8 mouse cellular contexts compared by ENCODE assay signal in genomic region chr3:9520051-9520727, GRCm38 (mm10).
DNase-seq lines count a peak whose midpoint lies in the region; ATAC-seq and TF ChIP-seq lines count a peak whose summit lies in the region.

No protein-coding gene starts in this region.

- DNase-seq in adrenal gland, adult (ENCODE audit: inconsistent age in 2 of 2, low spot score in 1 of 2): peak; percentile 49 to 79
- DNase-seq in adrenal gland, adult 8-10 months: no peak
- peak; percentile 69 for DNase-seq in forebrain, embryonic 11.5 days (ENCODE audit: low spot score)
- peak; percentile 65 for DNase-seq in kidney, postnatal 0 days (ENCODE audit: low spot score)
- DNase-seq in midbrain, embryonic 14.5 days: peak; percentile 82
- DNase-seq in testis, postnatal 10 days (ENCODE audit: low spot score): peak; percentile 66

- H3K4me2 ChIP-seq in forebrain, embryonic 11.5 days (ENCODE audit: low read depth, low read length, severe bottlenecking): no peak overlapping the region
- H3K4me2 ChIP-seq in heart, embryonic 16.5 days (ENCODE audit: low read depth, low read length): peak overlapping the region; percentile 42
- peak overlapping the region; percentile 25 for H3K4me2 ChIP-seq in kidney, postnatal 0 days (ENCODE audit: low read length)
- peak overlapping the region; percentile 38 for H3K4me2 ChIP-seq in limb, embryonic 15.5 days
- H3K4me2 ChIP-seq in midbrain, embryonic 14.5 days (ENCODE audit: low read length): peak overlapping the region; percentile 18; the same call in 1 of the 2 replicates

- 0 out of 2 replicates have a peak overlapping the region, but pooled peaks have one; percentile 37 for H3K27ac ChIP-seq in forebrain, embryonic 11.5 days (ENCODE audit: low read depth, low read length)
- peak overlapping the region; percentile 75 for H3K27ac ChIP-seq in heart, embryonic 16.5 days (ENCODE audit: low read length)
- peak overlapping the region; percentile 79 for H3K27ac ChIP-seq in kidney, postnatal 0 days
- peak overlapping the region; percentile 85 for H3K27ac ChIP-seq in limb, embryonic 15.5 days
- peak overlapping the region; percentile 60 for H3K27ac ChIP-seq in midbrain, embryonic 14.5 days (replicated peaks; ENCODE audit: low read depth, low read length)

- peaks cover 11% of the 10 kb centered on the region for H3K4me1 ChIP-seq in forebrain, embryonic 11.5 days (replicated peaks; ENCODE audit: control insufficient read depth, insufficient read depth, low read length)
- peaks cover 55% of the 10 kb centered on the region for H3K4me1 ChIP-seq in heart, embryonic 16.5 days (ENCODE audit: control insufficient read depth, insufficient read depth, low read length)
- peaks cover 22% of the 10 kb centered on the region for H3K4me1 ChIP-seq in kidney, postnatal 0 days (replicated peaks; ENCODE audit: insufficient read depth, low read length)
- peaks cover 67% of the 10 kb centered on the region for H3K4me1 ChIP-seq in limb, embryonic 15.5 days
- peaks cover 19% of the 10 kb centered on the region for H3K4me1 ChIP-seq in midbrain, embryonic 14.5 days (ENCODE audit: control insufficient read depth, insufficient read depth, low read length)

- H3K4me3 ChIP-seq in forebrain, embryonic 11.5 days (ENCODE audit: low read depth, low read length): no peak overlapping the region
- H3K4me3 ChIP-seq in heart, embryonic 16.5 days (ENCODE audit: low read length): no peak overlapping the region
- H3K4me3 ChIP-seq in kidney, postnatal 0 days (replicated peaks; ENCODE audit: low read depth, low read length): no peak overlapping the region
- 0 out of 2 replicates have a peak overlapping the region, but pooled peaks have one; percentile 7 for H3K4me3 ChIP-seq in limb, embryonic 15.5 days
- H3K4me3 ChIP-seq in midbrain, embryonic 14.5 days (replicated peaks; ENCODE audit: low read depth, low read length): no peak overlapping the region

- no peaks in the 10 kb centered on the region for H3K9me3 ChIP-seq in forebrain, embryonic 11.5 days (ENCODE audit: control insufficient read depth, low read length)
- H3K9me3 ChIP-seq in heart, embryonic 16.5 days (replicated peaks; ENCODE audit: control insufficient read depth, low read length): no peaks in the 10 kb centered on the region
- no peaks in the 10 kb centered on the region for H3K9me3 ChIP-seq in kidney, postnatal 0 days (replicated peaks; ENCODE audit: low read length)
- H3K9me3 ChIP-seq in limb, embryonic 15.5 days: no peaks in the 10 kb centered on the region
- no peaks in the 10 kb centered on the region for H3K9me3 ChIP-seq in midbrain, embryonic 14.5 days (ENCODE audit: control insufficient read depth, low read length)

- peaks cover 34% of the 10 kb centered on the region for H3K27me3 ChIP-seq in forebrain, embryonic 11.5 days (ENCODE audit: control insufficient read depth, insufficient read depth, low read length)
- no peaks in the 10 kb centered on the region for H3K27me3 ChIP-seq in heart, embryonic 16.5 days (ENCODE audit: control insufficient read depth, insufficient read depth, low read length)
- no peaks in the 10 kb centered on the region for H3K27me3 ChIP-seq in kidney, postnatal 0 days (ENCODE audit: insufficient read depth, low read length)
- H3K27me3 ChIP-seq in limb, embryonic 15.5 days: no peaks in the 10 kb centered on the region
- H3K27me3 ChIP-seq in midbrain, embryonic 14.5 days (ENCODE audit: control insufficient read depth, insufficient read depth, low read length): no peaks in the 10 kb centered on the region

- peak; percentile 79 for ATAC-seq in forebrain, embryonic 11.5 days (replicated peaks; ENCODE audit: low FRiP score)
- peak; percentile 88 for ATAC-seq in heart, embryonic 16.5 days (replicated peaks; ENCODE audit: extremely low read depth, insufficient read depth, low FRiP score)
- peak; percentile 61 for ATAC-seq in kidney, postnatal 0 days (replicated peaks; ENCODE audit: low FRiP score, low read depth)
- peak; percentile 88 for ATAC-seq in limb, embryonic 15.5 days (ENCODE audit: insufficient number of reproducible peaks, low FRiP score, low TSS enrichment, low read depth)
- ATAC-seq in midbrain, embryonic 14.5 days (ENCODE audit: low FRiP score, low TSS enrichment): peak; percentile 79

- no peak overlapping the region for H3K9ac ChIP-seq in forebrain, embryonic 11.5 days (ENCODE audit: low read length)
- peak overlapping the region; percentile 42; the same call in 1 of the 2 replicates for H3K9ac ChIP-seq in heart, embryonic 16.5 days (ENCODE audit: low read length)
- no peak overlapping the region for H3K9ac ChIP-seq in kidney, postnatal 0 days (ENCODE audit: low read depth, low read length)
- H3K9ac ChIP-seq in limb, embryonic 15.5 days: no peak overlapping the region
- no peak overlapping the region for H3K9ac ChIP-seq in midbrain, embryonic 14.5 days (replicated peaks; ENCODE audit: low read length)

- no peaks in the 10 kb centered on the region for H3K36me3 ChIP-seq in forebrain, embryonic 11.5 days (ENCODE audit: control insufficient read depth, insufficient read depth, low read length)
- no peaks in the 10 kb centered on the region for H3K36me3 ChIP-seq in heart, embryonic 16.5 days (ENCODE audit: control insufficient read depth, insufficient read depth)
- no peaks in the 10 kb centered on the region for H3K36me3 ChIP-seq in kidney, postnatal 0 days (ENCODE audit: insufficient read depth, low read length)
- H3K36me3 ChIP-seq in limb, embryonic 15.5 days: no peaks in the 10 kb centered on the region
- H3K36me3 ChIP-seq in midbrain, embryonic 14.5 days (ENCODE audit: control insufficient read depth, insufficient read depth, low read length): no peaks in the 10 kb centered on the region

- 2% methylated on average over 17 of the region's 17 CpGs for WGBS in forebrain, embryonic 11.5 days
- 19% methylated on average over 17 of the region's 17 CpGs for WGBS in heart, embryonic 16.5 days
- WGBS in kidney, postnatal 0 days: 13% methylated on average over 17 of the region's 17 CpGs
- 4% methylated on average over 17 of the region's 17 CpGs for WGBS in limb, embryonic 15.5 days
- WGBS in midbrain, embryonic 14.5 days: 5% methylated on average over 17 of the region's 17 CpGs

- TF ChIP-seq CTCF in kidney, postnatal 0 days (IDR thresholded peaks at IDR 0.05; ENCODE audit: low read depth): peak; percentile 3; the same call in 1 of the 2 replicates
